Mouse (Mus musculus): ENCODE results near the gene Syn3.

The Syn3 gene

DNA sequence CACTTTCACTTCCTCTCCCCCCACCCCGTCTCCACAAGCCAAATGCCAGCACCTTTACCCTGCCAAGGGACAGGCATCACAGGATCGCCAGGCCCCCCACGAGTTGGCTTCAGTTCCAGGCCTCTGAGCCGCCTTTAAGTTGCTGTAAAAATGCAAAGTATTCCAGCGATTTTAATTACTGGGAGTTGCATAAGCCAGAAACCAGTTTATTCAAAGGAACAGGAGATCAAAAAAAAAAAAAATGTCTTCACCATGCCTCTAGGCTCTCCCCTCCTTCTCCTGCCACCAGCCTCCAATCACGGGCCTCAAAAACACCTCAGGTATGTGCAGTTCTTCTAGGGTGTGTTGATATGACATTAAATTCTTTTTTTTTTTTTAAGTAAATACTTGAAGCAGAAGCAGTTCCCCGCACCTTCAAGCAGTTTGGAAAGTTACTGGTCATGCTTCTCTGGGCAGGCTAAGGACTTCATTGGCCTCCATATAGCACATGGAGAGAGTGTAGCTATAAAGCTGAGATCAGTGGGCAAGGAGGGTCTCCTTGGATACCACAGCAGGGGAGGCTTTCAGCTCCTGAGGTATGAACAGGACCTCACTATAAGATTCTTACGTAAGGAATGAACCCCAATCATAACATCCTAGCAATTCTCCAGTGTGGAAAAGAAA, 208.5 kb downstream of the Syn3 start:
- peak in 1 of 2 experiments; percentile 45 for DNase-seq (ENCODE audit: inconsistent age in 2 of 2, low spot score in 1 of 2)

DNA sequence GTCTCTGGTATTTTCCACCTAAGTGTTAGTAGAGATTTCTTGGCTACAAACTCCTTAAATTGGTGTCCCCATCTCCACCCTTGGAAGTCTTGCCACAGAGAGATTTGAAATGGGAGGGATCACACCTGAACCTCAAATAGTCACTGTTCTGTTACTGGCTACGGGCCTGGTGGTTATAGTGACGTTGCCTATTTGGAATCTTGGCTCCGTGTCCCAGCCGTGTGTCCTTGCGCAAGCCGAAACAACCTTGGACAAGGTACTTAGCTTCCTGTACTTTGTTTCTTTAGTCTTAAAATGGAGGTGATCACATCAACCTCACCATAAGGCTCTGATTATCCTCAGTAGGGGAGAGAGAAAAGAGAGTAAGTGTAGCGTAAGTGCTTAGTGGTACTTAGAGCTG, 212.2 kb downstream of the Syn3 start:
- DNase-seq (ENCODE audit: inconsistent age in 2 of 2, low spot score in 1 of 2), result peak; percentile 77 to 82

DNA sequence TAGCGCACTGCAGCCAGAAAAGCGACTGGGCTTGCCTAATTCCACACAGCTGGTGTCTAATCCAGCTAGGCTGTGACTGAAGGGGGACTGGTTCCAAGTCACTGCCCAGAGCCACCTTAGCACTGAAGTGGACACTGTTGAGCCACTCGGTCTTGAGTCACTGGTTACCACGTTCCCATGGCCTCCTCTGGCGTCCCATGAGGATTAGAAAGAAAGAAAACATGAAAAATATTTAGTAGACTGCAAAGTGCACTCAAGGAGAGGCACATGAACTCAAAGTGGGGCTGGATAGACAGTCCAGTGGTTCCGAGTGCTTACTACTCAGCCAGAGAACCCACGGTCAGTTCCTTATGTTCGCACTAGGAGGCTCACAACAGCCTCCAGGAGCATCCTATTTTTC, 217.5 kb downstream of the Syn3 start:
- no peak for DNase-seq (ENCODE audit: inconsistent age in 2 of 2, low spot score in 1 of 2)

DNA sequence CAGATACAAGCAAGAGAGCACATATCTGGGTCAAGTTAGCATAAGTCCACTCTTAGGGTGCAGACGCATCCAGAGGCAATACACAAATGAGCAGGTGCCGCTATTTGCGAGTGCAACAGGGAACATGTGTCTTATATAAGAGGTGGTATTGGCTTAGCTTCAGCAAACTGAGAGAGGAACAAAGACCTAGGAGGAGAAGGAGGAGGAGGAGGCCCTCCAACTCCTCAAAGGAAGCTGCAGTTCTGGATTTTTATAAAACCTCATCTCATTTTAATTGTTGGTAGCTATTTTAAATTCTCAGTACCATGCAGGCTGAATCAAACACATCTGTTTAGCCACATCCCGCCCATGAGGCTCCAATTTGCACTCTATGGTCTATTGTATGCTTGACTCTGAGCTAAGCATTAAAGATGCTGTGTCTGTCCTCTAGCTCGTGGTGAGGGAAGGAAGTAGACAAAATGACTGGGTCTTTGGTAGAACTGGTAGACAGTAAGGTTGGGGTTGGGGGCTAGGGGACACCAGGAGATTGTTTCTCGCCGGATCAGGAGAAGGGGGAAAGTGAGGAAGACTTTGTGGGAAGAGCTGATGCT, 219.0 kb downstream of the Syn3 start:
- DNase-seq (ENCODE audit: inconsistent age in 2 of 2, low spot score in 1 of 2), result no peak

DNA sequence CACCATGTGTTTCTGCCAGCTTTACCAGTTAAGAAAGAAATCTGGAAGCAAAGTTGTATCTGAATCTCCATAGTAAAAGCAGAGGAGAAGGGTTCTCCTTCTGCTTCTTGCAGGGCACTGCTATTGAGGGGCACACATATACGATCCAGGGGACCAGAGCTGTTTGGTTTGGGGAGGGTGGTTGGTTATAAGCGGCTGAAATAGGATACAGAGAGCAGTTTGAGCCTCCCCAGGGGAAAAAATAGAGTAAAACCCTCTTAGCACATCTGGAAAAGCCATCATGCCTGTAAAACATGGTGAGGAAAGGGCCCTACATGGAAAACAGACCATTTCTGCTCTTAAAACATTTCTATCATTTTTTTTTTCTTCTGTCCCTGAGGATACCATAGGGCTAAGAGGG, 220.2 kb downstream of the Syn3 start:
- DNase-seq (ENCODE audit: inconsistent age in 2 of 2, low spot score in 1 of 2), result no peak

DNA sequence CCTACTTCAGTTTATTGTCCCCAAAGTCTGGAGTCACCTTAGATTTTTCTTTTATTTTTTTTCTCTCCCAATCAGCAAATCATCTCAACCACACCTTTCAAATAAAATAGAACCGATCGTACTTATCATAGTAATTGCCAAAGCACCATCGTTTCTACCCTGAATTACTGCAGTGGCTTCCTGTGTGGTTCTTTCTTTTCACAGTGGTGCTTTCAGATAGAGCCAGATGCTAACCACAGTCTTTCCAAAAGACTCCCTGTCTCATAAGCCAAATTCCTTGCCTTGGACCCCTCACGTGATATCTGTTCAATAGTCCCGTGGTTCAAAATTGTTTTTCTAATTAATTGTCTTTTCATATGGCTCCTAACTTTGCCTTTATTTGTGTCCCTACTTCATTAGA, 221.4 kb downstream of the Syn3 start:
- no peak for DNase-seq (ENCODE audit: inconsistent age in 2 of 2, low spot score in 1 of 2)

DNA sequence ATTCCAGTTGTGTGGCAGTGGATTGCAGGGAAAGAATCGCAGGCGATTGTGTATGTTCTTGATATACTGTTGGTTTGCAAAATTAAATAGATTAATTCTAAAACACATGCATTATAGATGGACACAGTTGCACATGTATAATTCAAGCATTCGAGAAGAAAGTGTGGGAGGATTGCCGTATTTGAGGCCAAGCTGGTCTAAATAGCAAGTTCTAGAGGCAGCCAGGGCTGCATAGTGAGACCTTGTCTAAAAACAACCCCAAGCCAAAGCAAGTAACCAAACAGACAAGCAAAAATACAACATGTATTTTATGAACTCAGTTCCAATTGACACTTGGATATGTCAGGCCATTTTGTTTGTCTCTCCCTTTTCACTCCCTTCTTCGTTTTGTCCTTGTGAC, 223.1 kb downstream of the Syn3 start:
- no peak for DNase-seq (ENCODE audit: inconsistent age in 2 of 2, low spot score in 1 of 2)

DNA sequence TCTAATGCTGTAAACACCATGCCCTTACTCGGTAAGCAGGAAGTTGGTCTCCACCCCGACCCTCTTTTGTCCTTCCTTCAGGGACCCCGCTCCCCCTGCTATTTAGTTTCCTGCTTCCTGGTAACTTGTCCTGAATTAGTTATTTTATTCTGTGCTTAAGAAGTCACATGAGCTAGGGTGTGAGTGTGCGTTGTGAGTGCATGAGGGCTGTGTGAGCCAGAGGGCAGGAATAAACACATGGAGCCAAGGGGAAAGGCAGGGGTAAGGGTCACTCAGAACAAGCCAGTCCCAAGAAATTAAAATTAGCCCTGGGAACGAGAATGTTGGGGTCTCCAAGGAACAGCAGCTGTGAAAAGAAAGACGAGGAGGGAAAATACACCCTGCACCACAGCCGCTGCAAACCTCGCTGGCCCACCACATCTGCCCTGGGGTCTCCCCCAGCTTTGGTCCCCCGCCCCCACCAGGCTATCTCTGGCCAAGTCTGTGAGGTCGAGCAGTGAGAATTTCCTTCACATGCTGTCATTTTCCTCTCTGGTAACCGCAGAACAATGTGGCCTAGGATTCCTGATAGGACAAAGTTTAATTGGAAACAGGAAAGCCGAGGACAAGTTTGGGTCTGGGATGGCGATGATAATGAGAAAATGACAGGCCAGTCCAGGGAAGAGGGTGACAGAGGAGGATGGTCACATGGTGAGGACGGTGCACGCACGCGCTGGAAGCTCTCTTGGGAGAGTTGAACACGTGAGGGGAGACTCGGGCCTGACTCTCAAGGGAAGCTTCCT, 225.1 kb downstream of the Syn3 start:
- DNase-seq (ENCODE audit: inconsistent age in 2 of 2, low spot score in 1 of 2), result peak; percentile 66 to 78

DNA sequence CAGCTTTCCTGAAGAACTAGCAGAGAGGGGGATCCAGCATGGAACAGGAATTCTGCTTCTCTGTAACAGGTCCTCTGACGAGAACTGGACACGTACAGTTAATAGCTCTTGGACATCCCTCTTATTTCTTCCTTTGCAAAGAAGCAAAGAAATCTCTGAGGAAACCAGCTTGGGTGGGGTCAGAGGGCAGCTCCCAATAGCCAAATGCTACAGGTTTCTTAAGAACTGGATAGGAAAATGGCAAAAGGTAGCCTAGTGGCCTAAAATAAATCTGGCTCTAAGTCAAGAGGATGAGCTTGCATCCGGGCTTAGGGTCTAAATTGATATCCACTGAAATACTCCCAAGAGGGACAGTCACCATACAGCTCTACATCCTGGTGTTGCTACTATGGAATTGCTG, 225.9 kb downstream of the Syn3 start:
- DNase-seq (ENCODE audit: inconsistent age in 2 of 2, low spot score in 1 of 2), result no peak

DNA sequence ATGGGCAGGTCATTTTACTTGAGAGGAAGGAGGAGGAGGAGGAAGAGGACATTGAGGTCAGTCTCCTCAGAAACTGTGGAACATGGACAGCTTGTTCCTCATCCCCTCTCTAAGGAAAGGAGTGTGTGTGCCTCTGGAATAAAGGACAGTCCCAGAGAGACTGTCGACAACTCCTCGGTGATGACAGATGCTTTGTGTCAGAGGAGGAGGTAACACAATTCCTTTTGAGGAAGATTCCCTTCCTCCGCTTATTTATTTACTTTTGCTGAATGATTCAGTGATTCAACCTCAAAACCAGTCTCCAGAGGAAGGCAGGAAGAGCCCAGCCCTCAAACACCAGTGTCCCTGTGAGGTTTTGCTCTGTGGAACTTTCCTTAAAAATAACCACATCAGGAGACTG, 228.4 kb downstream of the Syn3 start:
- DNase-seq (ENCODE audit: inconsistent age in 2 of 2, low spot score in 1 of 2), result peak in 1 of 2 experiments; percentile 44

DNA sequence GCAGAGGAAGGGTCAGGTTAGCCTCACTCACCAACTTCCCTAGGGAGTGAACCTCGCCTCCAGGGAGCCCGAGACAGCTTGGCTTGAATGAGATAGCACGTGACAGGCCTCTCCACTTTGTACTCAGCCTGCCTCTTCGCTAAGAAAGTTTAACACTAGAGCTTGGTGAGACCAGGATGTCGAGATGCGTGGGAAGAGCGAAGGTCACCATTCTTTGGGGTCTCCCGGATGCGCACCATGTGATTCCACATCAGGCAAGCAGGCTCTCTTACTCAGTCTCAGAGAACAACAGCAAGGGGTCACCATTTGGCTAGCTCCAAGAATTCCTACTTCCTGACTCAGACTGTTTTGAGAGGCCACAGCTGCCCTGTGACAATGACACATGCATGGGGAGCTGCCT, 234.1 kb downstream of the Syn3 start:
- DNase-seq (ENCODE audit: inconsistent age in 2 of 2, low spot score in 1 of 2), result peak in 1 of 2 experiments; percentile 30

DNA sequence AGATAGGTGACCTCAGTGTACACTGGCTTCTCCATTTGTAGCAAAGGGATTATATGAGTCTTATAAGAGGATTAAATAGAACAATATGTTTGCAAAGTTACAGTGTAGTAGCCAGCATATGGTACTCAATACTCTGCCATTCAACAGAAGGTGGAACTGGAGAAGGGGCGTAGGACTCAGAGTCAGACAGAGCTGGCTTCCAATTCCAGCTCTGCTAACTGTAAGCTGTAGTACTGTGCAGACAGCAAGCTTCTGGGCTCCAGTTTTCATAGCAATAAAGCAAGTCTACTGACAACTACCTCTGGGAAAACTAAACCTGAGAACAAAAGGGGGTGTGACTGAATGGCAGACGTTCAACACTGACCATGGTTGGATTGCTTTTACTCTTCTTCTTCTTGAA, 237.0 kb downstream of the Syn3 start:
- DNase-seq (ENCODE audit: inconsistent age in 2 of 2, low spot score in 1 of 2), result no peak

DNA sequence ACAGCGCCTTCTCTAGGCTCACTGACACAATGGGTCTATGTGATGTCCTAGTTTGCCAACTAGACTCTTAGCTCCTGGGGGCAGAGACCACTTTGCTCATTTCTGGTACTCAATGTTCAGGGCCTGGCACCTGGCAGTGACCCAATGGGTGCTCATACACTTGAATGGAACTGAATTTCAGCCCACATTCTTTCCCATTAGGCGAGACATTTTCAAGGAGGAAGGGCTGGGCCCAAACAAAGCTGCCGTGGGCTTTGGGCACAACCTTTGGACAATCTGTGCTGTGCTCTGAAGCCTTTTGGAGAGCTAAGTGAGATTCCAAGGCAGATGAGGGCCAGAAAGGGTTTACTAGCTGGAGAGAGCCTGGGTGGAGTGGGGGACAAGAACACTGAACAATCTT, 239.7 kb downstream of the Syn3 start:
- DNase-seq (ENCODE audit: inconsistent age in 2 of 2, low spot score in 1 of 2), result no peak

DNA sequence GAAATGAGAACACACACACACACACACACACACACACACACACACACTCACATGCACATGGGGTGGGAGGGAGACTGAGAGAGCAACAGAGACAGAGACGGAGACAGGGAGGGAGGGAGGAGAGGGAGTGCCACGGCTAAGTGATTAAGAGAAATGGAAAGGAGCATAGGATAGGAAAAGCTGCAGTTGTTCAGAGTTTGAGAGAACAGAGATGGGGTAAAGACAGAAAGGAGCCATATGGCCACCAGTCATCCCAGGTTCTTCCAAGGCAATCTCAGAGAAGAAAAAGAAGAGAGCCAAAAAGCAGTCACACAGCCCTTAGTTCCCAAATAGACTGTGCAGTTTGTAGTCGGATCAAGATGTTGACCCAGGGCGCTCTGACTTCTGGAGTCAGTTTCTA, 240.7 kb downstream of the Syn3 start:
- no peak for DNase-seq (ENCODE audit: inconsistent age in 2 of 2, low spot score in 1 of 2)

DNA sequence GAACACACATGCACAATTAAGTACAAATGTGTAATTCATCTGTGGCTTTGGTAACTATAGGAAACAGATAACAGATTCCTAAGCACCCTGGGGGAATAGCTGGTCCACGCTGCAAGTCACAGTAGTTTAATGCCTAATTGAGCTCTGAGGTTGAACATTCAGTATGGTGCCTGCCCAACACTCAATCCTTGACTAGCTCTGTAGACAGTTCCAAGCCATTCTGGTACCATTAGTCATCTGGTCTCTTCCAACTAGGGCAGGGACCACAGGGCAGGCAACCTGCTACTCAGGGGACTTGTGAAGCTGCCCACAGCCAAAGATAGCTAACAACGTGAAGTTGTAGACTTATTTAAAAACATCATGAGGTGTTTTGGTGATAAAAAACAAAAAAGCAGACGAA, 241.7 kb downstream of the Syn3 start:
- DNase-seq (ENCODE audit: inconsistent age in 2 of 2, low spot score in 1 of 2), result no peak

DNA sequence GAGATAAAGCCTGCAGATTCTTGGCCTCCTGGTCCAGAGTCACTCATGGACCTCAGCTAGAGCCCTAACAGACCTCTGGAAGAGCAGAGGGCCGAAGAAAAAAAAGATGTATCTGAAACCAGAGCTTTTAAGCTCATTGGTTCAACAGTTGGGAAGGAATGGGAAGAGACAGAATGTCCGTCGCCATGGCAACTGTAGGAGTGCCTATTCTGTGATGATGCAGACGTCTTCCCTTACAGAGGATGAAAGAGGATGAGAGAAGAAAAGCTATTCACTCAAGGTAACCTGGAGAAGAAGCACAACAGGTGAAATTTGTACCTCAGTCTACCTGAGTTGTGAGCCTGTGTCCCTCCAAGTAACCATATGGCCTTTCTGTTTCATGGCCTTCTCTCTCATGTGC, 242.5 kb downstream of the Syn3 start:
- no peak for DNase-seq (ENCODE audit: inconsistent age in 2 of 2, low spot score in 1 of 2)

DNA sequence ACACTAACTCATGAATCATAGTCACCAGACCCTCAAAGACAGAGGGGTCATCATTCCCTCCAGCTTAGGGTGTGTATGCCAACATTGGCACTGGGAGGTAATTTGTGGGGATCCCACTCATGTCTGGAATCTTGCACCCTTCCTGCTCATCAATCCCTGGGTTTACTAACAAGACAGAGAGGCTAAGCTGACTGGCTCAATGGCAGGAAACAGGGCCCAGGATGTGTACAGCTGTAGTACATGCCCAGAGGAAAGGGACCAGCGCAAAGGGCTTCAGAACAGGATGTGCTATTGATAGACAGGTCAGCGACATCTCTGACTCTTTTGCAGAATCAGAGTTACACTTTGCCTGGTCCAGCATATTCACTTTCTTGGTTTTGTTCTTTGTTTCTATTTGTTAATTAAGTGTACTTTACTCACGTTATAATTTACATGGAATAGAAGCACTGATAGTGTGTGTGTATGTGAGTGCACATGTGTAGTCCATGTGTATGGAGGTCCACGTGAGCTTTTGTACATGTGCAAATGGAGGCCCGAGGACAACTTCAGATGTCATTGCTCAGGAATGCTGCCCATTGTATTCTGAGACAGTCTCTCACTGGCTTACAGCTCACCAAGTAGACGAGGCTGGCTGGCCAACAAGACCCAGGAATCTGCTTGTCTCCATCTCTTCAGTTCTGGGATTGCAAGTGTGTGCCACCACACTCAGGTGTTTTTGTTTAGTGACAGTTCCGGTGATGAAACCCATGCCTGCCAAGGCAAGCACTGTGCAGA, 248.4 kb downstream of the Syn3 start:
- DNase-seq (ENCODE audit: inconsistent age in 2 of 2, low spot score in 1 of 2), result peak in 1 of 2 experiments; percentile 34

DNA sequence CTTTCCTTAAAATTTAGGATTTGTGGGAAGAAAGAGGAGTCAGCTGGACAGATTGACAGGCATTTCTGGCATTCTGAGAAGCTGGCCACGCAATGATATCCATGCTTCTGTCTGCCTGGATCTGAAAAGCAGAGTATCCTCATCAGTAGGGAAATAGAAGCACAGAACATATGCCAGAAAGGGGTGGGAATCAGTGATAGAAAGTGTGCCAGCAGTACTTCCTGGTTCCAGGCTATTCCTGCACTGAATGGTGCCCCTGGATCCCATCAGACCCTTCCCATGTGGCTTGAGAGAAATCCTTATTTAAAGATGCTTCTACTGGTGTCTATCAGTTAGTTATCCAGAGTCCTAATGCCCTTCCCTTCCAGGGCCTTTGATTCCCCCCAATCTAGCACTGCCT, 249.4 kb downstream of the Syn3 start:
- DNase-seq (ENCODE audit: inconsistent age in 2 of 2, low spot score in 1 of 2), result no peak

DNA sequence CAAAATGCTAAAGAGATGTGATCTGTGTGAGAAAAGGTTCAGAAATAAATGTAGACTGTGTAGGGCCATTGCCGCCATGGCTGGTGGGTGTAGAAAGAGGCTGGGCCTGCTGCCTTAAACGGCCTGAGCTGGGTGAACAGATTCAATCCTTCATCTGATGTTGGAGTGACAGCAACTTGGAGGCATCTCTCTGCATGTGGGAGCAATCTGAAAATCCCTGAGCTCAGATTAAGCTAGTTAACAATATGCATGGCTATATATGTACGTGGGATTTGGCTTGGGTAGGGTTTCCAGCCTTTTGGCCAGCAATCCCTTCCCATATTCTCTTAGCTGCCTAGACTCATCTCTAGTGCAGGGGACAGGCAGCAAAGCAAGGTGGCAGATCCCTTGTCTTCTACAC, 249.9 kb downstream of the Syn3 start:
- DNase-seq (ENCODE audit: inconsistent age in 2 of 2, low spot score in 1 of 2), result no peak

DNA sequence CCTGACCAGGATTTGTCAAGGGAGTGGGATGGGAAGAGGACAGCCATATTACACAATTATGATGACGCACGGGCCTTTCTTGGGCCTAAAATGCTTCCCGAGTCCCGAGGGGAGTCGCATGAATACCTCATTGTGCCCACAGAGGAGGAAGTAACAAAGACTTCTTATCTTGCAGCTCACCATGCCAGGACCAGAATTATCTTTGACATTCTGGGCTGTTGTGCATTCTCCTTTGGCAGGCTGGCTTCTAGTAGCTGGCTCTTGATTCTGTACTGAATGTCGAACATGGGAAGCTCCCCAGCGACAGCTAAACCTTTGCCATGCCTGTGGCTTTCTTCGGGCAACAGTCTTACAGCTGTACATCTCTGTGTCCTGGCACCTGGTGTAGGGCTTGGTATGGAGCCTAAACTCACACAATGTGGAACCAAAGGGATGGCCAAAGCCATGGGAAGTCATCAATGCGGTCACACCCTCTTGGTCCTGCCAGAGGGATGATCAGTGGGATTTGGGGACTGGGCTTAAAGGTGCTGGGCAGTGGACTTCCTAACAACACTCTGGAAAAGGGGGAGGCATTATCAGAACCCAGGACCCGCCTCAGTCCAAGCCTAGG, 250.5 kb downstream of the Syn3 start:
- no peak for DNase-seq (ENCODE audit: inconsistent age in 2 of 2, low spot score in 1 of 2)

DNA sequence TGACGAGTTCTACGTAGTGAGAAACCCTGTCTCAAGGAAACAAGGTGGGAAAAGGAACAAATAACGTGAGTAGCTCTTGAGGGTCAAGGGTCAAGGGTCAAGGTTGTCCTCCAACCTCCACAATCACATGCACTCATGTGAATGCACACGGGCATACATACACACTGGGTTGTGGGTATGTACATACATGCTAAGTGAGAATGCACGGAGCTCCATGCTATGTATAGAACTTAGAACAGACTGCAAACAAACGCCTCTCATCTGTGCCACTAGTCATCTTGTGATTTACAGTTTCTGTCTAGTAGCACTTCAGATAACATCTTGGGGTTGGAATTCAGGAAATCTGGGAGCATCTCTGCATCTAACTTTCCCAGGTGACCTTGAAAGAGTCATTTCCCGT, 253.3 kb downstream of the Syn3 start:
- no peak for DNase-seq (ENCODE audit: inconsistent age in 2 of 2, low spot score in 1 of 2)

Data from adrenal gland, adult (tissue).